Comparison of ENCODE assay signal across 8 mouse cellular contexts in the genomic region with DNA sequence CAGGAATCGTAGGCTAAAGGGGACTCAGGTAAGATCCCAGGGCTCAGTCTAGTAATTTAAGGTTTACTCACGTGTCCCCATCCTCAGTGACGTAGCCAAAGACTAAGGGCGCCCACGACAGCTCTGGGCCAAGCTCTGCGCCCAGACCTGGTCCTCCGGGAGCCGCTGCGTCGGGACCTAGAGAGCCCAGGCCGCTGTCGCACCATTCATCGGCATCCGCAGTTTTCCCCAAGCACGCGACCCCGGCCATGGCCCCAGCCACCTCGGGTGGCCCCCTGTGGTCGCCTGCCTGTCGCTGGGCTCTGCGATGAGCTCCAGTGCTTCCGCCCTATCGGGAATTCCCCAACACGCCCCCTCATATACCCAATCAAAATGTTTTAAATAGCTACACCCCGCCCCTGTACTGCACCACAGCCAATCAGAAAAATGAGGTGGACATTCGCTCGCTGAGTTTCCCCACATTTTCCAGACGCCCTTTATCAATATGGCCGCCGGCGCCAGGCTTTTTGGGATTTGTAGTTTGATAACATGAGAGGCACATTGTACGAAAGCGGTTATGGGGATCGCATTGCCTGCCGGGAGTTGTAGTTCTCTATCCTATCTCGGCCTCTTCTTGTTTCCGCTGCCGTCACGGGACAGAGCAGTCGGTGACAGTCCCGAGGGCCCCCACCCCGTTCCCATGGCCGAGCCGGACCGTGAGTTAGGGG. TPM values are rescaled to one million over a fixed set of nuclear protein-coding genes. Genes with fewer than 3 reads are reported as not detected.
DNase-seq lines count a peak whose midpoint lies in the region; ATAC-seq lines count a peak whose summit lies in the region.

A gene (plus strand): TSS at position 563 of the 707 bp plus-strand sequence.

- intact Hi-C loops in gastrocnemius, postnatal 14 days (cut with DNase I; ENCODE audit: low total_unique reads) = no loop called here
- intact Hi-C loops in left cerebral cortex, postnatal 10 days (cut with DNase I) = no loop called here

- DNase-seq in adrenal gland, adult (ENCODE audit: inconsistent age in 2 of 2, low spot score in 1 of 2) = peak; percentile 98 to 99
- peak; percentile 100 for DNase-seq in embryo, embryonic 10.5 days (ENCODE audit: low spot score)
- DNase-seq in gastrocnemius, postnatal 14 days = peak; percentile 96
- DNase-seq in left cerebral cortex, postnatal 10 days (ENCODE audit: extremely low spot score in 1 of 2, low spot score in 2 of 2) = peak; percentile 97 to 99
- peak; percentile 96 for DNase-seq in right cerebral cortex, postnatal 25 days
- peak; percentile 95 to 96 for DNase-seq in urinary bladder, postnatal 4 days (ENCODE audit: low spot score in 2 of 2)

- ATAC-seq in inflammation-experienced regulatory T-cells, adult 6 months = peak; percentile 95
- ATAC-seq in megakaryocyte-erythroid progenitor cell, adult 5-6 weeks (replicated peaks; ENCODE audit: low FRiP score, low TSS enrichment, poor library complexity, severe bottlenecking) = peak; percentile 83

RNA-seq across cellular contexts. Expression of the gene that starts here (rescaled TPM):
- 10 to 100 TPM; 77.2 to 77.5 TPM for total RNA-seq in gastrocnemius, postnatal 14 days (2021)
- 100 to 1,000 TPM in 1 of 3 experiments, 10 to 100 TPM in 2; 65.3 to 134 (median 90.9) TPM for polyA plus RNA-seq in inflammation-experienced regulatory T-cells, adult 6 months (2017; shearing (Covaris generic))
- 100 to 1,000 TPM; 131 to 154 TPM for total RNA-seq in left cerebral cortex, postnatal 10 days (2021)
- total RNA-seq in megakaryocyte-erythroid progenitor cell, adult 5-6 weeks (2014; fragmentation: Nextera tagmentation) = 85.8 and 107 TPM in 2 replicates
- 41.4 and 49.7 TPM in 2 replicates for total RNA-seq in megakaryocyte-erythroid progenitor cell, adult 5-6 weeks (2017)

Comparison
In these comparisons a context has a peak if more than half of its experiments do, and no peak if none do; other contexts are left out.
1. Peak in every context shown above with its lines: DNase-seq and ATAC-seq.